In the genomic region with DNA sequence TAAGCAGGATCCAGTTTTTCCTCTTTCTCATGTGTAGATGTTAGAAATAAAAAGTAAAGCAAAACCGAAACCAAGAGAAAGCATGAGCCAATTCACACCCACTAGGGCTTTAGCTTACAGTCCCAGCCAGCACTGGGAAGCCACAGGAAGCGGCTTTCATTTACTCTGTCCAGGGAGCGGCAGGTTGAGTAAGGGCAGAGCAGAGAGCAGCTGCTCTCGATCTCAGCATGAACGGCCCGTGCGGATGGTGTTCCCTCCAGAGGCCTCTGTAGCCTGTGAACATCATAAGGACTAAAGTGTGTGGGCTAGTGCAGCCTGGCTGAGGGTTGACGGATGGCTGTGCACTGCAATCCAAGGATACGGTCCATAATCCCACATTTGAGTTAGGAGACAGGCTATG, we compare ENCODE assay signal across 13 mouse cellular contexts. TPM values are rescaled to one million over a fixed set of nuclear protein-coding genes. Genes with fewer than 3 reads are reported as not detected.
A peak's percentile ranks its signal among the peaks of the same experiment; 100 is the strongest.
DNase-seq lines count a peak whose midpoint lies in the region.
"Had no signal": no experiment of that assay in that cellular context is flagged by ENCODE, and none has a peak within 500 bp of the region (broad histone marks: within the 10 kb centered on the region; RNA-seq: fewer than 3 reads in every experiment).

No protein-coding gene starts in this region.

- H3K9me3 ChIP-seq in limb, embryonic 10.5 days (replicated peaks): no peaks in the 10 kb centered on the region
- H3K9me3 ChIP-seq: midbrain, embryonic 12.5 days had no signal

- H3K4me1 ChIP-seq in limb, embryonic 10.5 days: no peaks in the 10 kb centered on the region

- no peak overlapping the region for H3K4me3 ChIP-seq in limb, embryonic 10.5 days
- H3K4me3 ChIP-seq: midbrain, embryonic 12.5 days had no signal

- H3K36me3 ChIP-seq in limb, embryonic 10.5 days: peaks cover 69% of the 10 kb centered on the region

- WGBS in large intestine, adult 2 months: 18% methylated on average over 9 of the region's 9 CpGs
- 83% methylated on average over 9 of the region's 9 CpGs for WGBS in limb, embryonic 10.5 days

- H3K27me3 ChIP-seq in limb, embryonic 10.5 days (ENCODE audit: low read depth, poor library complexity, severe bottlenecking): no peaks in the 10 kb centered on the region
- H3K27me3 ChIP-seq: midbrain, embryonic 12.5 days had no signal

- intact Hi-C loops in heart, postnatal 25 days (cut with DNase I): no loop called here

- H3K27ac ChIP-seq in limb, embryonic 10.5 days: no peak overlapping the region
- H3K27ac ChIP-seq: midbrain, embryonic 12.5 days had no signal

- DNase-seq in heart, adult 18-20 months: peak; percentile 35 to 44
- no peak for DNase-seq in heart, postnatal 25 days (ENCODE audit: low spot score)
- peak; percentile 26 for DNase-seq in urinary bladder, postnatal 14 days (ENCODE audit: low spot score)
- no peak for DNase-seq in urinary bladder, adult 2 months (ENCODE audit: low spot score)
- DNase-seq in large intestine, adult 2 months (ENCODE audit: low read depth, low spot score): peak; percentile 27
- peak; percentile 15 for DNase-seq in thymus, postnatal 4 days
- DNase-seq in cerebellum, postnatal 25 days: no peak
- no peak for DNase-seq in limb, embryonic 10.5 days (ENCODE audit: low spot score)
- DNase-seq: cerebellum, adult 9-10 months; layer of hippocampus, adult 9-11 months; right cerebral cortex, postnatal 14 days had no signal

RNA-seq across cellular contexts. Expression of a gene that starts 25.5 kb away (rescaled TPM):
- total RNA-seq in heart, adult 18-20 months (2021): 10 to 100 TPM; 13.9 to 15.4 TPM
- 10 to 100 TPM; 17.4 to 18.0 TPM for total RNA-seq in heart, postnatal 25 days (2021)
- polyA plus RNA-seq in urinary bladder, adult 2 months (2012; rRNA removed): 12.2 and 22.0 TPM in 2 replicates
- polyA plus RNA-seq in large intestine, adult 2 months (2012; rRNA removed): 22.2 and 27.0 TPM in 2 replicates
- polyA plus RNA-seq in limb, embryonic 10.5 days (2016; fragmentation: Nextera tagmentation; extraction: Ambion mirVana): 0.48 and 0.64 TPM in 2 replicates
- total RNA-seq: MEL had no signal

Comparison
In these comparisons a context has a peak if more than half of its experiments do, and no peak if none do; other contexts are left out.
1. DNase-seq: peak in heart, adult 18-20 months (2 of 2), urinary bladder, postnatal 14 days (single experiment), large intestine, adult 2 months (single experiment) and thymus, postnatal 4 days (single experiment); none in heart, postnatal 25 days (single experiment), urinary bladder, adult 2 months (single experiment), cerebellum, postnatal 25 days (0 of 2) and limb, embryonic 10.5 days (single experiment).